Mouse (Mus musculus) midbrain, postnatal 0 days (tissue): ENCODE measurements around the gene Sfmbt1. TPM values are rescaled to one million over a fixed set of nuclear protein-coding genes. Genes with fewer than 3 reads are reported as not detected.

Source experiments
- ATAC-seq: fragments of 200-750 bp; cut with Nextera tagmentation; 2 replicates; pipeline ENCODE4 v1.8.0; 2017; ENCODE audit warnings: moderate number of reproducible peaks, mild to moderate bottlenecking, moderate TSS enrichment, moderate library complexity; ENCODE audit not compliant: low FRiP score
- DNase-seq: peaks from one replicate; pipeline ENCODE4 v3.0.0-alpha.2; 2015; ENCODE audit warnings: low spot score
- H3K27ac ChIP-seq: fragments of 300-500 bp; sonication (generic); 2 replicates; pipeline ENCODE4 v1.5.1; 2014; ENCODE audit warnings: low read depth, mild to moderate bottlenecking, low read length, mixed read lengths
- H3K27me3 ChIP-seq: fragments of 300-500 bp; sonication (generic); 2 replicates; pipeline ENCODE4 v1.6.1; 2014; ENCODE audit warnings: low read length, control low read depth, mixed read lengths; ENCODE audit not compliant: insufficient read depth
- H3K36me3 ChIP-seq: fragments of 300-500 bp; sonication (generic); 2 replicates; pipeline ENCODE4 v1.6.1; 2014; ENCODE audit warnings: low read length, control low read depth, mixed read lengths; ENCODE audit not compliant: insufficient read depth
- H3K4me1 ChIP-seq: fragments of 300-500 bp; sonication (generic); 2 replicates; pipeline ENCODE4 v1.6.1; 2014; ENCODE audit warnings: mild to moderate bottlenecking, control low read depth, antibody characterized with exemption, low read length, mixed read lengths; ENCODE audit not compliant: insufficient read depth
- H3K4me2 ChIP-seq: fragments of 300-500 bp; sonication (generic); 2 replicates; pipeline ENCODE4 v1.6.1; 2014; ENCODE audit warnings: low read depth, mild to moderate bottlenecking, low read length, mixed read lengths; ENCODE audit not compliant: poor library complexity, severe bottlenecking
- H3K4me3 ChIP-seq: fragments of 300-500 bp; sonication (generic); 2 replicates; pipeline ENCODE4 v1.5.1; 2014; ENCODE audit warnings: low read depth, mild to moderate bottlenecking, low read length, moderate library complexity
- H3K9ac ChIP-seq: fragments of 300-500 bp; sonication (generic); replicated peaks from 2 replicates; pipeline ENCODE4 v1.6.1; 2014; ENCODE audit warnings: mild to moderate bottlenecking, low read length, moderate library complexity, mixed read lengths; ENCODE audit not compliant: poor library complexity, severe bottlenecking
- H3K9me3 ChIP-seq: fragments of 300-500 bp; sonication (generic); 2 replicates; pipeline ENCODE4 v1.6.1; 2016; ENCODE audit warnings: low read length, control low read depth
- CTCF ChIP-seq: IDR thresholded peaks from 2 replicates; pipeline ENCODE4 v1.5.1; 2016; ENCODE audit warnings: antibody characterized with exemption, mild to moderate bottlenecking
- WGBS: fragments of 180-500 bp; shearing (Covaris S2); extraction: QIAGEN DNeasy Blood & Tissue Kit; methylation state at CpG from one replicate; pipeline ENCODE4 v1.1.7; 2014; 5-methylcytosine and 5-hydroxymethylcytosine counted together
- polyA plus RNA-seq: library from polyadenylated mRNA; unstranded; fragments of >200 nt; fragmentation: Nextera tagmentation; extraction: Ambion mirVana; gene quantifications from 2 replicates; pipeline ENCODE4 v1.2.1, GENCODE M21; 2015
- total RNA-seq: library from RNA; depleted of rRNA; stranded (reverse); fragments of >200 nt; gene quantifications from 2 replicates; pipeline ENCODE4 v1.2.3, GENCODE M21; 2014

Gene Sfmbt1
- total and polyA plus RNA-seq, 2 experiments from 2014 or later, result 9.2 to 16.2 TPM

GRCm38 (mm10) chr14:30719514-30719913 is 4.9 kb downstream of the Sfmbt1 start:
- Histone ChIP-seq H3K27ac (no peak overlapping the region), H3K4me1 (no peaks in the 10 kb centered on the region), H3K27me3 (no peaks in the 10 kb centered on the region), H3K9me3 (no peaks in the 10 kb centered on the region), H3K4me2 (no peak overlapping the region), H3K36me3 (no peaks in the 10 kb centered on the region), H3K4me3 (no peak overlapping the region), H3K9ac (no peak overlapping the region)
- ATAC-seq, result no peak
- no peak for TF ChIP-seq CTCF
- 78% methylated on average over 1 of the region's 1 CpGs for WGBS
- no peak for DNase-seq

DNA sequence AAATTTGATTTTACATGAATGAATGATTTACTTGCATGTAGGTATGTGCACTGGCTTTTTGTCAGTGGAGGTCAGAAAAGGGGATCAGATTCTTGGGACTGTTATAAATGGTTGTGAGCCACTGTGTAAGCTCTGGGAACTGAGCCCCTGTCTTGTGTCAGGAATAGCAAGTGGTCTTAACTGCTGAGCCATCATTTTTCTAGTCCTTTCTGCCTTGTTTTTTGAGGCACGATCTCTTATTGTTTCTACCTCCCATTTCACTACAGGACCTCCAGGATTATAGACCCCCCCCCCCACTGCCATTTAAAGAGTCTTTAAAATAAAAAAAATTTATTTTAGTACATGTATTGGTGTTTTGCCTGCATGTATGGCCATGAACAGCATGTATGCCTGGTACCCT is 7.2 kb downstream of the Sfmbt1 start:
- no peak overlapping the region for H3K27ac ChIP-seq
- DNase-seq, result no peak
- no peaks in the 10 kb centered on the region for H3K4me1 ChIP-seq
- WGBS, result 75% methylated on average over 1 of the region's 1 CpGs
- H3K4me3 ChIP-seq, result no peak overlapping the region
- H3K27me3 ChIP-seq, result no peaks in the 10 kb centered on the region
- no peak for TF ChIP-seq CTCF
- H3K4me2 ChIP-seq, result no peak overlapping the region
- ATAC-seq, result no peak
- H3K9ac ChIP-seq, result no peak overlapping the region
- H3K36me3 ChIP-seq, result no peaks in the 10 kb centered on the region
- no peaks in the 10 kb centered on the region for H3K9me3 ChIP-seq

- no peak for DNase-seq
- TF ChIP-seq CTCF, result no peak
- H3K9me3 ChIP-seq, result no peaks in the 10 kb centered on the region
- no peak overlapping the region for H3K4me2 ChIP-seq
- no peaks in the 10 kb centered on the region for H3K36me3 ChIP-seq
- H3K4me1 ChIP-seq, result no peaks in the 10 kb centered on the region
- WGBS, result 84% methylated on average over 5 of the region's 5 CpGs
- no peaks in the 10 kb centered on the region for H3K27me3 ChIP-seq
- ATAC-seq, result no peak
- no peak overlapping the region for H3K27ac ChIP-seq
- H3K9ac ChIP-seq, result no peak overlapping the region
- H3K4me3 ChIP-seq, result no peak overlapping the region
Observed at GRCm38 (mm10) chr14:30722406-30722805, 7.8 kb downstream of the Sfmbt1 start.

- Histone ChIP-seq H3K4me3 (no peak overlapping the region), H3K9me3 (no peaks in the 10 kb centered on the region), H3K27ac (no peak overlapping the region), H3K36me3 (no peaks in the 10 kb centered on the region), H3K4me2 (no peak overlapping the region), H3K4me1 (no peaks in the 10 kb centered on the region), H3K27me3 (no peaks in the 10 kb centered on the region), H3K9ac (no peak overlapping the region)
- WGBS, result 78% methylated on average over 3 of the region's 3 CpGs
- ATAC-seq (no peak), DNase-seq (no peak)
- no peak for TF ChIP-seq CTCF
Observed at GRCm38 (mm10) chr14:30731896-30732295, 17.2 kb downstream of the Sfmbt1 start.

DNA sequence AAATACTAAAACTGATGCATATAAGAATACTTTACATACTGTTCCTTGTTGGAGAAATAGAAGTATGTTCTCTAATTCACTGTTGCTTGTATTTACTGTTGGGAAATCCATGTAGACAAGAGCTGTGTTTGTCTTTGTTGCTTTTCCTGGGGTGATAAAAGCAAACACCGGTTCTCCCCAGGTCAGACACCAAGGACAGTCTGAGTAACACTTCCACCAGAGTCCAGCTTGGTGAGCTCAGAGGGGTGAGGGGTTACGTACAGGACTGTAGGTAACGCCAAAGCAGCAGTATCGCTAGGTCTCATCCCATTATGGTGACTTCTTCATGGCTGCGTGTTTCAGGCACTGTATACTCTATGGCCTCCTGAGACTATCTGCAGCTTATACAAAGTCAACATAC is 20.0 kb downstream of the Sfmbt1 start:
- Histone ChIP-seq H3K4me3 (no peak overlapping the region), H3K27me3 (no peaks in the 10 kb centered on the region), H3K4me2 (no peak overlapping the region), H3K36me3 (no peaks in the 10 kb centered on the region), H3K9me3 (no peaks in the 10 kb centered on the region), H3K9ac (no peak overlapping the region), H3K4me1 (no peaks in the 10 kb centered on the region), H3K27ac (no peak overlapping the region)
- DNase-seq (no peak), ATAC-seq (no peak)
- no peak for TF ChIP-seq CTCF
- WGBS, result 97% methylated on average over 5 of the region's 5 CpGs

DNA sequence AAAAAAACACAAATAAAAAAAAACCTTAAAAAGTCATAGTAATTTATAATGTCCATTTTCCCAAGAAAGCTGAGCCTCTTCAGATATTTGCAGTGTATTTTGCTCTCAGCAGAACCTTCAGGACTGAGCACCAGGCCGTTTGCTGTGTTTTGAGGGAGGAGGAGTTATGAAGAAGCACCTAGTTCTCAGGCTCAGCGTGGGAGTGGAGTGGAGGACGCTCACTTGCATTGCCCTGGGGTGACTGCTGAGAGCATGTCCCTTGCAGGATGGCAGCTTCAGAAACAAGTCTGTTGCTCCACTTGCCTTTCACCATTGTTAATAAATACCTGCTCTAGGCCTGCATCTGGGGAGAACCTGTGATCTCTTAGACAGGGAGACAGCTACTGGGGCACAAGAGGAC is 21.2 kb downstream of the Sfmbt1 start:
- WGBS, result 83% methylated on average over 3 of the region's 3 CpGs

More for the DNA sequence above, 21.2 kb downstream of the Sfmbt1 start:
- Histone ChIP-seq H3K27ac (no peak overlapping the region), H3K27me3 (no peaks in the 10 kb centered on the region), H3K9me3 (no peaks in the 10 kb centered on the region), H3K4me2 (no peak overlapping the region), H3K4me1 (no peaks in the 10 kb centered on the region), H3K36me3 (no peaks in the 10 kb centered on the region), H3K4me3 (no peak overlapping the region), H3K9ac (no peak overlapping the region)
- TF ChIP-seq CTCF, result no peak
- DNase-seq (no peak), ATAC-seq (no peak)
